Mouse (Mus musculus): ENCODE results near the gene Arhgap15. TPM values are rescaled to one million over a fixed set of nuclear protein-coding genes. Genes with fewer than 3 reads are reported as not detected.

Arhgap15 gene
- polyA plus RNA-seq, 1 experiment from 2014 or later: 0.77 TPM

GRCm38 (mm10) chr2:44076570-44076969, 327.9 kb downstream of the Arhgap15 start:
- no peak overlapping the region for H3K4me3 ChIP-seq (ENCODE audit: control insufficient read depth in 1 of 2, insufficient read depth in 1 of 2, low read depth in 1 of 2, low read length in 2 of 2)
- H3K27me3 ChIP-seq (ENCODE audit: control insufficient read depth, insufficient read depth, low read length): no peaks in the 10 kb centered on the region
- H3K4me1 ChIP-seq (ENCODE audit: control insufficient read depth in 2 of 2, insufficient read depth in 2 of 2, low read length in 2 of 2): no peaks in the 10 kb centered on the region
- no peak overlapping the region for H3K9ac ChIP-seq (ENCODE audit: low read length)
- H3K4me2 ChIP-seq (ENCODE audit: low read length): no peak overlapping the region
- H3K9me3 ChIP-seq (ENCODE audit: control insufficient read depth, low read length): no peaks in the 10 kb centered on the region
- no peak for ATAC-seq (ENCODE audit: insufficient number of reproducible peaks, insufficient read depth, low FRiP score, low read depth)
- H3K27ac ChIP-seq (replicated peaks in 1 of 2; ENCODE audit: control insufficient read depth in 1 of 2, insufficient read depth in 1 of 2, low read depth in 2 of 2, low read length in 2 of 2): no peak overlapping the region
- H3K36me3 ChIP-seq (ENCODE audit: control insufficient read depth, insufficient read depth, low read length): no peaks in the 10 kb centered on the region

GRCm38 (mm10) chr2:44080530-44080929, 331.9 kb downstream of the Arhgap15 start:
- Histone ChIP-seq H3K36me3 (ENCODE audit: control insufficient read depth, insufficient read depth, low read length) (no peaks in the 10 kb centered on the region), H3K27me3 (ENCODE audit: control insufficient read depth, insufficient read depth, low read length) (no peaks in the 10 kb centered on the region), H3K4me1 (ENCODE audit: control insufficient read depth in 2 of 2, insufficient read depth in 2 of 2, low read length in 2 of 2) (no peaks in the 10 kb centered on the region), H3K27ac (replicated peaks in 1 of 2; ENCODE audit: control insufficient read depth in 1 of 2, insufficient read depth in 1 of 2, low read depth in 2 of 2, low read length in 2 of 2) (no peak overlapping the region), H3K9me3 (ENCODE audit: control insufficient read depth, low read length) (no peaks in the 10 kb centered on the region), H3K9ac (ENCODE audit: low read length) (no peak overlapping the region), H3K4me2 (ENCODE audit: low read length) (no peak overlapping the region), H3K4me3 (ENCODE audit: control insufficient read depth in 1 of 2, insufficient read depth in 1 of 2, low read depth in 1 of 2, low read length in 2 of 2) (no peak overlapping the region)
- no peak for ATAC-seq (ENCODE audit: insufficient number of reproducible peaks, insufficient read depth, low FRiP score, low read depth)
- WGBS: 89% methylated on average over 6 of the region's 6 CpGs

GRCm38 (mm10) chr2:44081241-44081640, 332.6 kb downstream of the Arhgap15 start:
- ATAC-seq (ENCODE audit: insufficient number of reproducible peaks, insufficient read depth, low FRiP score, low read depth): no peak
- H3K4me1 ChIP-seq (ENCODE audit: control insufficient read depth in 2 of 2, insufficient read depth in 2 of 2, low read length in 2 of 2): no peaks in the 10 kb centered on the region
- no peak overlapping the region for H3K9ac ChIP-seq (ENCODE audit: low read length)
- WGBS: 84% methylated on average over 4 of the region's 4 CpGs
- H3K36me3 ChIP-seq (ENCODE audit: control insufficient read depth, insufficient read depth, low read length): no peaks in the 10 kb centered on the region
- no peak overlapping the region for H3K27ac ChIP-seq (replicated peaks in 1 of 2; ENCODE audit: control insufficient read depth in 1 of 2, insufficient read depth in 1 of 2, low read depth in 2 of 2, low read length in 2 of 2)
- no peaks in the 10 kb centered on the region for H3K27me3 ChIP-seq (ENCODE audit: control insufficient read depth, insufficient read depth, low read length)
- H3K9me3 ChIP-seq (ENCODE audit: control insufficient read depth, low read length): no peaks in the 10 kb centered on the region
- no peak overlapping the region for H3K4me2 ChIP-seq (ENCODE audit: low read length)
- no peak overlapping the region for H3K4me3 ChIP-seq (ENCODE audit: control insufficient read depth in 1 of 2, insufficient read depth in 1 of 2, low read depth in 1 of 2, low read length in 2 of 2)

- H3K9ac ChIP-seq (ENCODE audit: low read length): no peak overlapping the region
- H3K9me3 ChIP-seq (ENCODE audit: control insufficient read depth, low read length): no peaks in the 10 kb centered on the region
- whole genome bisulfite sequencing: 39% methylated on average over 2 of the region's 2 CpGs
- H3K27ac ChIP-seq (replicated peaks in 1 of 2; ENCODE audit: control insufficient read depth in 1 of 2, insufficient read depth in 1 of 2, low read depth in 2 of 2, low read length in 2 of 2): no peak overlapping the region
- H3K4me2 ChIP-seq (ENCODE audit: low read length): no peak overlapping the region
- no peaks in the 10 kb centered on the region for H3K36me3 ChIP-seq (ENCODE audit: control insufficient read depth, insufficient read depth, low read length)
- no peak for ATAC-seq (ENCODE audit: insufficient number of reproducible peaks, insufficient read depth, low FRiP score, low read depth)
- no peak overlapping the region for H3K4me3 ChIP-seq (ENCODE audit: control insufficient read depth in 1 of 2, insufficient read depth in 1 of 2, low read depth in 1 of 2, low read length in 2 of 2)
- H3K27me3 ChIP-seq (ENCODE audit: control insufficient read depth, insufficient read depth, low read length): no peaks in the 10 kb centered on the region
- no peaks in the 10 kb centered on the region for H3K4me1 ChIP-seq (ENCODE audit: control insufficient read depth in 2 of 2, insufficient read depth in 2 of 2, low read length in 2 of 2)
Measured at GRCm38 (mm10) chr2:44084471-44084870, 335.8 kb downstream of the Arhgap15 start.

DNA sequence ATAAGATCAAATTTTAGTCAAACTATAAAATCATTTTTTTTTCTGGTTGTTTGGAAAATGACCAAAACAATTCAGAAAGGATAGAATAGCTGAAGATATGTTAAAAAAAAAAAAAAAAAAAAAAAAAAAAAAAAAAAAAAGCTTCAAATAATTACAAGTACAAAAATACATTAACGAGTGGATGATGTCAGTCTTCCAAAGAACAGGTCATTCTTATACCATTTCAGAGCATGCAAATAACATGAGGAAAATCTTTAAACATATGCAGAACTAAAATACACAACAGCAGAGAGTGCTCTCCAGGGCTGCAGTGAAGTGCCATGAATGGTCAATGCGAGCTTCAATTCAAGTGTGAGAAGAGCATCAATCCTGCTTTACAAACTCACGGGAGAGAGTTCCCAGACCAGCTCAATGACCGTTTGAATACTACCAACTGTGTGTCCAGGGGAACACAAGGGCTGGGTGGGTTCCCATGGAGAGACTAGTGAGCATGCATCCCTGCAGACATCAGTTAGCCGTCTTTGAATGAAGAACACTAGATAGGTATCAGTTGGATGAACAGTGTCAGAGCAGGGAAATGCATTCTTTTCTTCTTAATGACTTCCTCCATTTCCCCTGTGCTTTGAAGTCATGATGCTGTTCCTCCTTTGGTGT, 337.9 kb downstream of the Arhgap15 start:
- Histone ChIP-seq H3K4me1 (ENCODE audit: control insufficient read depth in 2 of 2, insufficient read depth in 2 of 2, low read length in 2 of 2) (no peaks in the 10 kb centered on the region), H3K4me2 (ENCODE audit: low read length) (no peak overlapping the region), H3K9me3 (ENCODE audit: control insufficient read depth, low read length) (no peaks in the 10 kb centered on the region), H3K9ac (ENCODE audit: low read length) (no peak overlapping the region), H3K4me3 (ENCODE audit: control insufficient read depth in 1 of 2, insufficient read depth in 1 of 2, low read depth in 1 of 2, low read length in 2 of 2) (no peak overlapping the region), H3K27me3 (ENCODE audit: control insufficient read depth, insufficient read depth, low read length) (no peaks in the 10 kb centered on the region), H3K27ac (replicated peaks in 1 of 2; ENCODE audit: control insufficient read depth in 1 of 2, insufficient read depth in 1 of 2, low read depth in 2 of 2, low read length in 2 of 2) (no peak overlapping the region), H3K36me3 (ENCODE audit: control insufficient read depth, insufficient read depth, low read length) (no peaks in the 10 kb centered on the region)
- ATAC-seq (ENCODE audit: insufficient number of reproducible peaks, insufficient read depth, low FRiP score, low read depth): no peak
- WGBS: 59% methylated on average over 5 of the region's 5 CpGs

GRCm38 (mm10) chr2:44098552-44098951, 349.9 kb downstream of the Arhgap15 start:
- Histone ChIP-seq H3K27ac (replicated peaks in 1 of 2; ENCODE audit: control insufficient read depth in 1 of 2, insufficient read depth in 1 of 2, low read depth in 2 of 2, low read length in 2 of 2) (no peak overlapping the region), H3K27me3 (ENCODE audit: control insufficient read depth, insufficient read depth, low read length) (no peaks in the 10 kb centered on the region), H3K9ac (ENCODE audit: low read length) (no peak overlapping the region), H3K4me1 (ENCODE audit: control insufficient read depth in 2 of 2, insufficient read depth in 2 of 2, low read length in 2 of 2) (no peaks in the 10 kb centered on the region), H3K9me3 (ENCODE audit: control insufficient read depth, low read length) (peaks cover 6% of the 10 kb centered on the region; the same call in 1 of the 2 replicates), H3K4me3 (ENCODE audit: control insufficient read depth in 1 of 2, insufficient read depth in 1 of 2, low read depth in 1 of 2, low read length in 2 of 2) (no peak overlapping the region), H3K36me3 (ENCODE audit: control insufficient read depth, insufficient read depth, low read length) (no peaks in the 10 kb centered on the region), H3K4me2 (ENCODE audit: low read length) (no peak overlapping the region)
- ATAC-seq (ENCODE audit: insufficient number of reproducible peaks, insufficient read depth, low FRiP score, low read depth): no peak
- 79% methylated on average over 4 of the region's 4 CpGs for WGBS

GRCm38 (mm10) chr2:44102351-44102750, 353.7 kb downstream of the Arhgap15 start:
- WGBS: 81% methylated on average over 6 of the region's 6 CpGs
- no peaks in the 10 kb centered on the region for H3K36me3 ChIP-seq (ENCODE audit: control insufficient read depth, insufficient read depth, low read length)

GRCm38 (mm10) chr2:44103321-44103720, 354.7 kb downstream of the Arhgap15 start:
- no peak overlapping the region for H3K9ac ChIP-seq (ENCODE audit: low read length)
- no peak overlapping the region for H3K4me2 ChIP-seq (ENCODE audit: low read length)
- no peaks in the 10 kb centered on the region for H3K27me3 ChIP-seq (ENCODE audit: control insufficient read depth, insufficient read depth, low read length)
- no peak overlapping the region for H3K27ac ChIP-seq (replicated peaks in 1 of 2; ENCODE audit: control insufficient read depth in 1 of 2, insufficient read depth in 1 of 2, low read depth in 2 of 2, low read length in 2 of 2)
- WGBS: 80% methylated on average over 8 of the region's 8 CpGs
- no peaks in the 10 kb centered on the region for H3K36me3 ChIP-seq (ENCODE audit: control insufficient read depth, insufficient read depth, low read length)
- no peaks in the 10 kb centered on the region for H3K9me3 ChIP-seq (ENCODE audit: control insufficient read depth, low read length)
- no peak for ATAC-seq (ENCODE audit: insufficient number of reproducible peaks, insufficient read depth, low FRiP score, low read depth)
- H3K4me1 ChIP-seq (ENCODE audit: control insufficient read depth in 2 of 2, insufficient read depth in 2 of 2, low read length in 2 of 2): peaks cover 0 to 6% of the 10 kb centered on the region in 2 experiments; a peak in 2 of 4 replicates
- no peak overlapping the region for H3K4me3 ChIP-seq (ENCODE audit: control insufficient read depth in 1 of 2, insufficient read depth in 1 of 2, low read depth in 1 of 2, low read length in 2 of 2)

More at GRCm38 (mm10) chr2:44102351-44102750, 353.7 kb downstream of the Arhgap15 start:
- no peak overlapping the region for H3K9ac ChIP-seq (ENCODE audit: low read length)
- no peak for ATAC-seq (ENCODE audit: insufficient number of reproducible peaks, insufficient read depth, low FRiP score, low read depth)
- H3K4me2 ChIP-seq (ENCODE audit: low read length): no peak overlapping the region
- H3K27ac ChIP-seq (replicated peaks in 1 of 2; ENCODE audit: control insufficient read depth in 1 of 2, insufficient read depth in 1 of 2, low read depth in 2 of 2, low read length in 2 of 2): no peak overlapping the region
- H3K27me3 ChIP-seq (ENCODE audit: control insufficient read depth, insufficient read depth, low read length): no peaks in the 10 kb centered on the region
- no peak overlapping the region for H3K4me3 ChIP-seq (ENCODE audit: control insufficient read depth in 1 of 2, insufficient read depth in 1 of 2, low read depth in 1 of 2, low read length in 2 of 2)
- peaks cover 0 to 6% of the 10 kb centered on the region in 2 experiments; a peak in 2 of 4 replicates for H3K4me1 ChIP-seq (ENCODE audit: control insufficient read depth in 2 of 2, insufficient read depth in 2 of 2, low read length in 2 of 2)
- peaks cover 4% of the 10 kb centered on the region; the same call in 1 of the 2 replicates for H3K9me3 ChIP-seq (ENCODE audit: control insufficient read depth, low read length)
